Mouse (Mus musculus) CD4-positive helper T cell, adult 2 months (primary cell): ENCODE measurements at regions not wholly inside any gene's neighbourhood (a gene's known extent, or its start where the extent isn't known, plus 50 kb on each side); places are given as distances from the start of the nearest gene placed in this dataset.
A peak's percentile ranks its signal among the peaks of the same experiment; 100 is the strongest.

Source experiments
- DNase-seq: peaks from one replicate; pipeline ENCODE4 v3.0.0-alpha.2; 2012; ENCODE audit warnings: low read depth, missing footprints, low spot score

GRCm38 (mm10) chr2:48407876-48408275 lies 406.0 kb upstream of the Acvr2a start:
- no peak for DNase-seq

GRCm38 (mm10) chr2:48409876-48410275 lies 404.0 kb upstream of the Acvr2a start:
- no peak for DNase-seq

DNA sequence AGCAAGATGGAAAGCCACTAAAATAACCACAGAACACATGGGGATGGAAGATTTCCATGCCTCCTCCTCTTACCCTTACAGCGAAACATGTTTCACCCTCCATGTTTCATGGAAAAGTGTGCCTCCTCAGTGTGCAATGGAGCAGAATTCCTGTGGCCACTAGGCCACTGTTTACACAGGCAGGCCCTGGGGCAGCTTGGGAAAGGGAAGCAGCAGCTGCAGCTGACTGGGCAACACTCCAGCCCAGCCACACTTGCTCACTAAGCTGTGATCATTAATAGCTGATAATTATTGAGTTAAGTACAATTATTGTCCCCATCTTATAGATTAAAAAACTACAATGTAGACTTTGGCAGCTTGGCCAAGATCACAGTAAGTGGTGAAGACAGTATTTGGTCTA lies 402.5 kb upstream of the Acvr2a start:
- no peak for DNase-seq

- no peak for DNase-seq
Observed at GRCm38 (mm10) chr2:48412683-48413440, 401.0 kb upstream of the Acvr2a start.

DNA sequence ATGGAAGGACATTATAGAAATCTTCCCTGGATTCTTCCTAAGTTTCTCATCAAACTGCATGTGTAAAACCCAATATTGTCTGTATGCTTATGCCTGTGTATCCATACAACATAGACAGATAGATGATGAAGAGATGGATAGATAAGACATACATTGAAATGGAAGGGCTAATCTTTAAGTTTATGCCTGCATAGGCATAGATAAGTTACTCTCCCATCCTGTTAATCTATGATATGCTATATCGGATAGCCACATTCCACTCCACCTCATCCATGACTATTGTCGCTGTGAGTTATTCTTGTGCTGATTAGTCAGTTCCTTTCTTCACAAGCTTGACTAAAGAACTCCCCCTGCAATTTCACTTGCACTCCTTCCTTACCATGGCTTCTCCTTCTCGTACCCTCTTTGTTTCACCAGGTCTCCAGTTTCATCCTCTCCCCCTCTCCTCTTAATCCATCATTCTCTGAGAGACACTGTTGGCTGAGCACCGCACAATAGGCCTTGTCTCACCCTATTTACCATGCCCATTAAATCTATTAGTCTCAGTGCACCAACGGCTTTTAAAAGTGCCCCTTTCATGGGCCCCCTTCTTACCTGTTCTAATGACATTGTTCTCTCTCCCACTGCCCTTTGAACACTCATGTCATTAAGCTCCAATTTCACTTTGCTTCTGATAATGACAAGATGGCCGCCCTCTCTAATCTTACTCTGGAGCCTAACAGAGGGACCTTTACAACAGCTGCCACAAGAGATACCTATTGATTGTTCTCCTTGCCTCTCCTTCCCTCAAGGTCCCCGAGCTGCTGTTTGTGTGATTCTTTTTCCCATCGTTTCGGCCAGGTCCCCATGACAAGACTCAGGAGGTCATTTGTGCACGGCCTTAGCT lies 399.1 kb upstream of the Acvr2a start:
- DNase-seq: no peak

- no peak for DNase-seq
Observed at GRCm38 (mm10) chr2:48416207-48416750, 397.6 kb upstream of the Acvr2a start.

GRCm38 (mm10) chr2:48417000-48417596 lies 396.8 kb upstream of the Acvr2a start:
- DNase-seq: no peak

GRCm38 (mm10) chr2:48420791-48421190 lies 393.1 kb upstream of the Acvr2a start:
- no peak for DNase-seq

DNA sequence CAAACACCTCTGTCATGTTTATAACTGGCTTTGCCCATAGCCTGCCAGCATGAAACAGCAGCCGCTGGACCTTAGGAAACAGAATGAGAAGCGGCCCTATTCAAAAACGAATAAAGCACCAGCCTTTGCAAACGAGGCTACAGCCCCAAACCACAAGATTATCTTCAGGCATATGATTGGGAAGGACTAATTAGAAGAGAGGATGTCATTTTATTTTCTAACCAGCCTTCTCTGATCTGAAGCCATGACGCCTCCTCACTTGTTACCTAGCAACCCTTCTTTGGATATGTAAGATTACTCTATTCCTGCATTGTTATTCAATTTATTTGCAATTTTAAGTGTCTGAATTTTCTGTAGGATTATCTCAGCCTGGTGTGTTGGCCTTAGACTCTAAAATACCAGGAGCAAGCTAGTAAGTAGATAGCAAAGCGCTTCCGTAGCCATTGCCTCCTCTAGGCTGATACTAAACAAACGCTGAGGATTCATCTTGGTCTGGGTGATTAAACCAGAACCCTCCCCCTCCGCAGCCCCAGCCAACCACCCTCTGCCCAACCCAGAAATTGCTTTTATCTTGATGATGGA lies 390.0 kb upstream of the Acvr2a start:
- peak; percentile 28 for DNase-seq

DNA sequence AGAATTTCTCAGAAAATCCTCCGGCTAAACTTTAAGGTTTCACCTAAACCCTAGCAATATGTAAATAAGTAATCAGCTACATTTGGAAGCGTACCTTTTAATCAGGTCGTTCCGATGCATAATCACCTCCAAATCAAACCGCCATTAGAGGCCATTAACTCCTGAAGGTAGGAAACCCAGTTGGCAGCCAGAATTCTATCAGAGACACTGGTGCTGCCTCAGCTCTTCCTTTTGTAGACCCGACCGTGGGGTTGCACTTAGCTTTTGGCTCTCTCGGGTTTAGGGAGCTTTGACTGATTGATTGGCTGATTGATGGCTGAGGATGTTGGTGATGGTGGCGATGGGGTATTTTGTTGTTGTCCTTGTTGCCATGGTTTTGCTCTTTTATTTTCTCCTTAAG lies 389.3 kb upstream of the Acvr2a start:
- no peak for DNase-seq

- no peak for DNase-seq
Observed at GRCm38 (mm10) chr2:48425200-48426090, 388.5 kb upstream of the Acvr2a start.

DNA sequence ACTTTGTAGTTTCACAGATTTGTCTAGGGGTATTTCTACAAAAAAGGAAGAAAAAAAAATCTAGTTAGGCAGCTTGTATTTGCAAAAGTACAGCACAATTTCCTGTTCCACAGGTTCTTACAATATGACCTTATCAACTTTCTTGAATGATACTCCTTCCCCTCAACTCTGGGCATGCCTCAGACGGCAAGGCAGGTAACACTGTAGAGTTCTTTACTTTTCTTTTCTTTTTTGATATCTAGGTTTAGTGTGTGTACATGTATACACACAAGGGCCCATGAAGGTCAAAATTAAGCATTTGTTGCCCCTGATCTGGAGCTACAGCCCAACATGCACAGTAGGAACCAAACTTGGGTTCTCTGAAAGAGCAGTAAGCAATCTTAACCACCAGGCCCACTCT lies 381.4 kb upstream of the Acvr2a start:
- DNase-seq: no peak

DNA sequence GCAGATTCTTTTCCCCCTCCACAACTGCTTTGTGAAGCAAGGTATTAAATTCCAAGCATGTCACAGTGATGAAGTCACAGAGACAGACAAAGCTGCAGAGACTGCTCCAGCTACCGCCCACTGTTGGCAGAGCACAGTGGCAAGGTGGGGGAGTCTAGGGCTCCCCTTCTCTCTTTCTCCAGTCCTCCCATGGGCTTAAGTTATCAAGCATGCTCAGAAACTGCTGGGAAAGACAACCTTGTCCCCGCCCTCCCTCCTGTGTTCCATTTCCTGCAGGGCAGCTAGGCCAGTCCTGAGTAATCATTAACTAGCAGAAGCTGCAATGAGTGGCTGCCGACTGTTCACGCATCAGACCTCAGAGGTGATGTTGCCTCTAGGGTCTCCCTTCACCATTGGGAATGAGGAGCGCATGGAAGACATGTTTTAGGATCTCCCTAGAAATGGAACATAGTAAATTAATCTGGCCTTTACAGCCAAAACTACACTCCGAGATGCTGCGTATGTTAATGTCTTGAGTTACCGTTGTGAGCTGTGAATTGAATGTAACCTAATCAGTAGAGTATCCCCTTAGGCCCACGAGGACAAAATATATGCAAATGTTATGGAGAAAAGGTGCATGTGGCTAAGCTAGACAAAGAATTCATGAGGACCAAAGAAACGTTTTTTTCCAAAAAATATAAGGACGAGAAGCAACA lies 372.5 kb upstream of the Acvr2a start:
- no peak for DNase-seq

DNA sequence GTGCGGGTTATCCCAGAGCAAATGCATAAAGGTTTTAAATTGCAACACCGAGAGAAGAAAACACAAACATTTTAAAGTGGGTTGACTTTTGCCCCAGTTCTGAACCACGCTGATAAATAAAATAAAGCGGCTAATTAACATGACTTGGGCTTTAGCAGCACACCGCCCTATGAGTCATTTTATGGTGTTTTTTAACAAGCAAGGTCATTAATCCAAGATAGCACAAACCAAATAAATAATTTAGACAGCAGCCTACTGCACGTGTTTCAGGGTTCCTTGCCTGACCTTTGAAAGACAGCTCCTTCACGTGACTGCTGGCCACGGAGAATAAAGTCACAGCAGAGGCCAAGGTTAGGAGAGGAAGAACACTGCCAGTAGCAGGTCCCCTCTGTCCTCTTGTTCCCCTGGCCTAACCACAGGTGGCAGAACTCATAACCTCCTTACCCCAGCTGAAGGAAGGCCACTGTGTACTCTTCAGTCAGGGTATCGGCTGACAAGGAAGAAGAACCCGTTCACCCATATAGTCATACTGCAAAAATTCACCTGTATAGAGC lies 371.8 kb upstream of the Acvr2a start:
- DNase-seq: no peak

- no peak for DNase-seq
Observed at GRCm38 (mm10) chr2:48445898-48446604, 367.9 kb upstream of the Acvr2a start.

DNA sequence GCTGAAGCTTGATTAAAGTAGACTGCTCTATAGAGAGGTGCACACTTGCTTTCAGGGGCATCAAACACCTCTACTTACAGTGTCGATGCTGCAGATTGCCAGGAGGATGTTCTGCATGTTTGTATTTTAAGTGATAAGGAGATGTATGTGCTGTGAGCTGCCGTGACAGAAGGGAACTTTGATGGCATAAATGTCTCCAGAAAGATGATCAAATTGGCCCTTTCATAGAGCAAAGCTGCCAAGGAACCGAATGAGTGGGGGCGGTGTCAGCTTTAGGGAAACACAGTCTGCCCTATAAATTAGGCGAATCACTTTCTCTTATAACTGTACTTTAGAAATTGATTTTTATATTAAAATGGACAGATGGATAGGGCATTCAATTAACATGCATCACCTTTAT lies 367.3 kb upstream of the Acvr2a start:
- DNase-seq: no peak

GRCm38 (mm10) chr2:48449165-48449842 lies 364.6 kb upstream of the Acvr2a start:
- DNase-seq: no peak
